Mouse (Mus musculus) forebrain, embryonic 15.5 days (tissue): Measurements from ENCODE around the gene Polr2i. TPM values are rescaled to one million over a fixed set of nuclear protein-coding genes. Genes with fewer than 3 reads are reported as not detected.

Experiments
- ATAC-seq: fragments of 200-750 bp; cut with Nextera tagmentation; replicated peaks from 2 replicates; pipeline ENCODE4 v1.8.0; 2017; ENCODE audit warnings: mild to moderate bottlenecking, moderate TSS enrichment, moderate library complexity
- H3K27ac ChIP-seq: fragments of 300-500 bp; sonication (generic); replicated peaks from 2 replicates; pipeline ENCODE4 v1.5.1; 2015; ENCODE audit warnings: mild to moderate bottlenecking, inconsistent platforms
- H3K27me3 ChIP-seq: fragments of 300-500 bp; sonication (generic); 2 replicates; pipeline ENCODE4 v1.6.1; 2015; ENCODE audit warnings: inconsistent platforms
- H3K36me3 ChIP-seq: fragments of 300-500 bp; sonication (generic); 2 replicates; pipeline ENCODE4 v1.6.1; 2015; ENCODE audit warnings: mild to moderate bottlenecking, inconsistent platforms
- H3K4me1 ChIP-seq: fragments of 300-500 bp; sonication (generic); 2 replicates; pipeline ENCODE4 v1.6.1; 2015; ENCODE audit warnings: inconsistent platforms
- H3K4me2 ChIP-seq: fragments of 300-500 bp; sonication (generic); replicated peaks from 2 replicates; pipeline ENCODE4 v1.6.1; 2015; ENCODE audit warnings: mild to moderate bottlenecking, inconsistent platforms
- H3K4me3 ChIP-seq: fragments of 300-500 bp; sonication (generic); 2 replicates; pipeline ENCODE4 v1.5.1; 2015; ENCODE audit warnings: mild to moderate bottlenecking, inconsistent platforms
- H3K9ac ChIP-seq: fragments of 300-500 bp; sonication (generic); replicated peaks from 2 replicates; pipeline ENCODE4 v1.6.1; 2015; ENCODE audit warnings: mild to moderate bottlenecking, inconsistent platforms
- H3K9me3 ChIP-seq: fragments of 300-500 bp; sonication (generic); 2 replicates; pipeline ENCODE4 v1.6.1; 2016; ENCODE audit warnings: inconsistent platforms
- WGBS: fragments of 180-500 bp; shearing (Covaris S2); methylation state at CpG from one replicate; pipeline ENCODE4 v1.1.7; 2015; ENCODE audit warnings: mixed read lengths; 5-methylcytosine and 5-hydroxymethylcytosine counted together
- polyA plus RNA-seq: library from polyadenylated mRNA; unstranded; fragments of >200 nt; fragmentation: Nextera tagmentation; extraction: Ambion mirVana; gene quantifications from 2 replicates; pipeline ENCODE4 v1.2.1, GENCODE M21; 2015

Gene Polr2i
- polyA plus RNA-seq, 1 experiment from 2014 or later = 173 TPM

DNA sequence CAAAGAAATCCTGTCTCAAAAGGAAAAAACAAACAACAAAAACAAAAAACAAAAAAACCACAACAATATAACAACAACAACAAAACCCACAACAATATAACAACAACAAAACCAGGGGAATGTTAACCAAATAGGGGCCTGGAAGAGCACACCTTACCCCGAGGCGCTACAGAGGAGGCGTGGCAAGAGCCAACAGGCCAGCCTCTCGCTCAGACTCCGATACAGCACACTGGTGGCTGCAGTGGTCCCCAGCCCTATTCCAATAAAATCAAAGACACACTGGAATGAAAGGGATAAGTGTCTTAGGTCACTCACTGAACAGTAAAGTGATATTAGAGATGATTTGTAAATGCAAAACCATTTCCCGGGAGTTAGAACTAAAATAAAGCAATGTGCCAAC, 47.8 kb downstream of the Polr2i start:
- Histone ChIP-seq H3K4me1 (peaks cover 18% of the 10 kb centered on the region), H3K9me3 (no peaks in the 10 kb centered on the region), H3K27ac (no peak overlapping the region), H3K4me2 (peak overlapping the region; percentile 81), H3K27me3 (no peaks in the 10 kb centered on the region), H3K4me3 (peak overlapping the region; percentile 71), H3K9ac (peak overlapping the region; percentile 45), H3K36me3 (no peaks in the 10 kb centered on the region)
- no peak for ATAC-seq
- WGBS = under 1% methylated on average over 6 of the region's 6 CpGs

DNA sequence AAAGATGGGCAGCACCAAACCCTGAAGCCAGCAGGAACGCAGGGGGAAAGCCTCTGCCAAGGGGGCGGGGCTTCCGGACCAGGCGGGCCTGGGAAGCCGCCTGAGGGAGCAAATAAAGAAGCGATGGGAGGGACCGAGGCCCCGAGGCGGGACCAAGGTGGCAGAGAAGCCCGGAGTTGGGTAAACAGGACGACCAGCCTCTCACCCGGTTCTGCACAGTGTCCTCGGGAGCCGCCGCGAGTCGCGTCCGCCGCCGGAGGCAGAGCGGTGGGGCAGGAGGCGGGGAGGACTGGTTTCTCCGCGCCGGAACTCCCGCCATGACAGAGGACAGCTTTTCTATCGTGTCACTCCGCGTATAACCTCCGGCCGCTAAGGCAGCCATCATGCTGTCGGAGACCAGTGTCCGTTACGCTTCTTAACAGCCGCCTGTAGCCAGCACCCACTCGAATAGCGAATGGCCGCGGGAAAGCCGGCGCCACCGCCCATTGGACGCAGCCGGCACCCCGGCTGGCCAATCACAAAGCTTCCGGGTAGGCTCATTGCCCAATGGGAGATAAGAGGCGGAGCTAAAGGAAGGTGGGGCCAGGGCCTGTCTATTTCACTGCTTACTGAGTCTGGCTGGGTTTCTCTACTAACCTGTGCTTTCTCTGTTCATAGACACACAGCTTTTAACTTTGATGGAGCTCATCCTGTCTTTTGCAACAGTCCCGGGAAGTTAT, 48.4 kb downstream of the Polr2i start, which contains the start of the genes Thap8 and Wdr62:
TSS of gene Thap8 (plus strand) at position 144 of the 719 bp plus-strand sequence.
TSS of gene Wdr62 (minus strand) at position 469 of the 719 bp plus-strand sequence.
- WGBS = under 1% methylated on average over 49 of the region's 49 CpGs
- Histone ChIP-seq H3K9ac (peak within 1 kb of the TSS; percentile 70), H3K4me1 (peaks cover 18% of the 10 kb centered on the region), H3K4me3 (peak within 1 kb of the TSS; percentile 71), H3K9me3 (no peaks in the 10 kb centered on the region), H3K27ac (peak within 1 kb of the TSS; percentile 99), H3K4me2 (peak within 1 kb of the TSS; percentile 81), H3K36me3 (no peaks in the 10 kb centered on the region), H3K27me3 (no peaks in the 10 kb centered on the region)
- peak; percentile 96 for ATAC-seq

DNA sequence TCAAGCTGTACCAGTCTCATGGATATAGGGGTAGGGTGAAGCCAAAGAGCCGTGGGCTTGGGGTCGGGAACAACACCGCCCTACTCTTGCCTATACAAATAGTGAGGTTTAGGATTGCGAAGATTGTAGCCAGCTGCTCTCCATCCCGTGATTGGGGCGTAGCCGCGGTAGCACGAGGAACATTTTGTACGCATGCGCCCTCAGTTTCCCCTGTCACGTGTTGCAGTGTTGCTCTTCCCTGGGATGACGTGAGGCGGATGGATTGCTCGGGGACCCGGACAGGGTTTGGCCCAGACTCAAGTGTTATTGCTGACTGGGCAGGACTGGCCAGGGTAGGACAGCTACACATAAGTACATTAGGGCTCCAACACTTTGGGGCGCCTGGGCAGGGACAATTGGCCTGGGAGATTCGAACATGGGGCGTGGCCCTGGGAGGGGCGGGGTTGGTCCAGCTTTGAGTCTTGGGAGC, 49.0 kb downstream of the Polr2i start:
- peak; percentile 81 for ATAC-seq
- Histone ChIP-seq H3K4me3 (peak overlapping the region; percentile 71), H3K36me3 (no peaks in the 10 kb centered on the region), H3K9ac (peak overlapping the region; percentile 70), H3K4me1 (peaks cover 18% of the 10 kb centered on the region), H3K9me3 (no peaks in the 10 kb centered on the region), H3K27ac (peak overlapping the region; percentile 99), H3K27me3 (no peaks in the 10 kb centered on the region), H3K4me2 (peak overlapping the region; percentile 81)
- 1% methylated on average over 20 of the region's 20 CpGs for WGBS

DNA sequence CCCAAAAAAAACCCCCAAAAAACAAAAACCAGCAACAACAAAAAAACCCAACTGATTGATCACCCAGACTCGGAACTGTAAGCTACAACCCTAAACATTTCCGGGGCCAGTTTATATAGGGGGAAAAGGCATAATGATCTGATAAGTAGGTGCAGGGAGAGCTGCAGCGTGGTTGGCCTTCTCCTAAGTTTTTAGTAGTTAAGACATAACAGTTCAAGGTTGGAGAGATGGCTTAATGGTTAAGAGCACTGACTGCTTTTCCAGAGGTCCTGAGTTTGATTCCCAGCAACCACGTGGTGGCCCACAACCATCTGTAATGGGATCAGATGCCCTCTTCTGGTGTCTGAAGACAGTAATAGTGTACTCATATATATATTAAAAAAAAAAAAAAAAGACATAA, 49.8 kb downstream of the Polr2i start:
- ATAC-seq = no peak
- Histone ChIP-seq H3K4me1 (peaks cover 18% of the 10 kb centered on the region), H3K9ac (no peak overlapping the region), H3K27me3 (no peaks in the 10 kb centered on the region), H3K4me2 (peak overlapping the region; percentile 81; the same call in 1 of the 2 replicates), H3K9me3 (no peaks in the 10 kb centered on the region), H3K27ac (no peak overlapping the region; the same call in 1 of the 2 replicates), H3K4me3 (peak overlapping the region; percentile 71; the same call in 1 of the 2 replicates), H3K36me3 (no peaks in the 10 kb centered on the region)
- 77% methylated on average over 4 of the region's 4 CpGs for WGBS

DNA sequence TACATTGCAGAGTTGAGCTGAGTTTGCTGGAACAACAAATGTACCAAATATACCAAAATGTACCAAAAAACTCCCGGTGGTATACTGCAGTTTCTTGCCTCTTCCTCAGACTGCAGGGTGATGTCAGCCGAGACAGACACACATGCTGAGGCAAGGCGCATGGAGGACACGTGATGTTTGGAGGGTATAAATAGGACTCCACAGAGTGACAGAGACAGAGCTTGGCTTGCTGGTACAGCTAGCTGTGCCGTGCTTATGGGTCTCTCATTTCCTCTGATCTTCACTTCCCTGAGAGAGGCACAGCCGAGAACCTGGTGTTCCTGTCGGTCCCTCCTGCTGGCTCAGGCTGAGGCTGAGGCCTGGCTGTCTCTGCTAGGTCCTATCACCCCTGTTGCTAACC, 51.0 kb downstream of the Polr2i start:
- Histone ChIP-seq H3K4me3 (no peak overlapping the region), H3K9me3 (no peaks in the 10 kb centered on the region), H3K4me2 (no peak overlapping the region), H3K4me1 (peaks cover 18% of the 10 kb centered on the region), H3K27ac (no peak overlapping the region), H3K27me3 (no peaks in the 10 kb centered on the region), H3K9ac (no peak overlapping the region), H3K36me3 (no peaks in the 10 kb centered on the region)
- no peak for ATAC-seq
- 83% methylated on average over 7 of the region's 7 CpGs for WGBS

Other genes with a start within 250 kb of the Polr2i start
- gene Zfp568, start 248.0 kb upstream of the Polr2i start, polyA plus RNA-seq = 5.0 and 5.5 TPM in 2 replicates
- gene Zfp14, start 180.6 kb upstream of the Polr2i start, polyA plus RNA-seq = 12.1 and 14.3 TPM in 2 replicates
- gene Zfp82, start 159.0 kb upstream of the Polr2i start, polyA plus RNA-seq = 14.3 and 14.7 TPM in 2 replicates
- gene Gm26920, start 141.5 kb upstream of the Polr2i start, polyA plus RNA-seq = 2.3 and 2.4 TPM in 2 replicates
- gene Zfp566, start 141.4 kb upstream of the Polr2i start, polyA plus RNA-seq = 21.0 and 22.5 TPM in 2 replicates
- 112 and 122 TPM in 2 replicates for gene Zfp260, start 137.2 kb upstream of the Polr2i start, polyA plus RNA-seq
- 24.9 and 25.5 TPM in 2 replicates for gene Zfp382, start 110.0 kb upstream of the Polr2i start, polyA plus RNA-seq
- gene Zfp146, start 62.2 kb upstream of the Polr2i start, polyA plus RNA-seq = 16.1 and 18.4 TPM in 2 replicates
- 3.3 and 4.2 TPM in 2 replicates for gene Cox7a1, start 47.8 kb upstream of the Polr2i start, polyA plus RNA-seq
- 62.5 and 67.8 TPM in 2 replicates for gene Capns1, start 33.1 kb upstream of the Polr2i start, polyA plus RNA-seq
- 352 and 364 TPM in 2 replicates for gene Tbcb, start 324 bp downstream of the Polr2i start, polyA plus RNA-seq
- gene Ovol3, start 3.8 kb downstream of the Polr2i start, polyA plus RNA-seq = not detected in 2 replicates
- 0.66 and 1.1 TPM in 2 replicates for gene Thap8, start 48.1 kb downstream of the Polr2i start, polyA plus RNA-seq
- 7.3 and 8.8 TPM in 2 replicates for gene Wdr62, start 48.5 kb downstream of the Polr2i start, polyA plus RNA-seq
- 117 and 120 TPM in 2 replicates for gene Clip3, start 59.8 kb downstream of the Polr2i start, polyA plus RNA-seq
- 99.6 and 102 TPM in 2 replicates for gene Alkbh6, start 76.8 kb downstream of the Polr2i start, polyA plus RNA-seq
- 7.3 and 9.0 TPM in 2 replicates for gene Syne4, start 82.9 kb downstream of the Polr2i start, polyA plus RNA-seq
- not detected in 2 replicates for gene E130208F15Rik, start 89.8 kb downstream of the Polr2i start, polyA plus RNA-seq
- 22.1 and 22.5 TPM in 2 replicates for gene Sdhaf1, start 91.9 kb downstream of the Polr2i start, polyA plus RNA-seq
- 11.2 and 12.3 TPM in 2 replicates for gene Lrfn3, start 130.8 kb downstream of the Polr2i start, polyA plus RNA-seq
- gene Tyrobp, start 181.8 kb downstream of the Polr2i start, polyA plus RNA-seq = 22.5 and 24.3 TPM in 2 replicates
- gene Hcst, start 187.9 kb downstream of the Polr2i start, polyA plus RNA-seq = not detected in 2 replicates
- 1.9 TPM in 2 replicates for gene Nfkbid, start 189.8 kb downstream of the Polr2i start, polyA plus RNA-seq
- 544 and 608 TPM in 2 replicates for gene Aplp1, start 213.6 kb downstream of the Polr2i start, polyA plus RNA-seq
- gene Kirrel2, start 225.7 kb downstream of the Polr2i start, polyA plus RNA-seq = 0.20 and 0.47 TPM in 2 replicates
- gene Nphs1, start 226.4 kb downstream of the Polr2i start, polyA plus RNA-seq = 0.23 TPM in 1 of 2 replicates, not detected in the other